Mouse (Mus musculus) spleen, adult 2 months (tissue): ENCODE measurements around the gene Rps16.

Source experiments
- CTCF ChIP-seq: fragments of 200-500 bp; IDR thresholded peaks from 2 replicates; pipeline ENCODE4 v1.5.1; 2011; ENCODE audit warnings: mild to moderate bottlenecking, inconsistent platforms; ENCODE audit not compliant: insufficient read depth, insufficient read length, insufficient replicate concordance; ENCODE audit errors: extremely low read depth
- POLR2A ChIP-seq: fragments of 200-500 bp; IDR thresholded peaks from 2 replicates; pipeline ENCODE4 v1.6.1; 2011; ENCODE audit warnings: low read depth, low read length, inconsistent platforms

- TF ChIP-seq POLR2A (no peak), CTCF (no peak)
These were observed 2.7 kb upstream of the Rps16 start for GRCm38 (mm10) chr7:28347746-28348145.
